Mouse (Mus musculus): Measurements from ENCODE around the gene Sema6c.

DNA sequence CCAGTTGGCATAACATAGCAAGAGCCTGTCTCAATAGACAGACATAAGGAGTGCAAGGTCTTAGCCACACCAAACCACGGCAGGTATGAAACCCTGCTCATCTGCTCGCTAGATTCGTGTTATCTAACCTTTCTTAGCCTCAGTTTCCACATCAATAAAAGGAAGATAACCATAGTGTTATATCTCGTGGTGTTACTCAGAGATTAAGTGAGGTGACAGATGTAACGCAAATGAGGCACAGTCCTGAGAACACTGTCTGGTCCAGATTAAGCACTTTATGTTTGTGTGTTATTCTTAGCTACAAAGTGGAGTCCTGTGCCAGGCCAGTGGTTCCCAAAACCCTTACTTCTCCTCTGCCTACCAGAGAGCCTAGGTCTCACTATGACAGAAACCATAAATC lies 4.6 kb downstream of the Sema6c start:
- TF ChIP-seq CTCF (IDR thresholded peaks at IDR 0.05; ENCODE audit: insufficient read depth, low read length) = no peak
- no peak for TF ChIP-seq POLR2A (IDR thresholded peaks at IDR 0.05; ENCODE audit: borderline replicate concordance, extremely low read depth, low read depth, low read length)

All from lung, adult 2 months (tissue).